Mouse (Mus musculus) lung, postnatal 0 days (tissue): ENCODE results near the gene Trf. TPM values are rescaled to one million over a fixed set of nuclear protein-coding genes. Genes with fewer than 3 reads are reported as not detected.

ENCODE experiments used
- ATAC-seq: fragments of 200-750 bp; cut with Nextera tagmentation; 2 replicates; pipeline ENCODE4 v1.8.0; 2017; ENCODE audit warnings: moderate library complexity
- DNase-seq: peaks from one replicate; pipeline ENCODE4 v3.0.0-alpha.2; 2016; ENCODE audit warnings: low spot score
- H3K27ac ChIP-seq: fragments of 300-500 bp; sonication (generic); 2 replicates; pipeline ENCODE4 v1.5.1; 2014; ENCODE audit warnings: antibody characterized with exemption, mild to moderate bottlenecking, low read length, mixed read lengths
- H3K27me3 ChIP-seq: fragments of 300-500 bp; sonication (generic); replicated peaks from 2 replicates; pipeline ENCODE4 v1.6.1; 2014; ENCODE audit warnings: low read length, mixed read lengths; ENCODE audit not compliant: insufficient read depth
- H3K36me3 ChIP-seq: fragments of 300-500 bp; sonication (generic); 2 replicates; pipeline ENCODE4 v1.6.1; 2014; ENCODE audit warnings: low read length, mixed read lengths; ENCODE audit not compliant: insufficient read depth
- H3K4me1 ChIP-seq: fragments of 300-500 bp; sonication (generic); 2 replicates; pipeline ENCODE4 v1.6.1; 2014; ENCODE audit warnings: antibody characterized with exemption, low read depth, low read length, mixed read lengths; ENCODE audit not compliant: insufficient read depth
- H3K4me2 ChIP-seq: fragments of 300-500 bp; sonication (generic); replicated peaks from 2 replicates; pipeline ENCODE4 v1.6.1; 2014; ENCODE audit warnings: low read depth, mild to moderate bottlenecking, low read length, moderate library complexity, mixed read lengths
- H3K4me3 ChIP-seq: fragments of 300-500 bp; sonication (generic); 2 replicates; pipeline ENCODE4 v1.5.1; 2014; ENCODE audit warnings: low read depth, low read length
- H3K9ac ChIP-seq: fragments of 300-500 bp; sonication (generic); replicated peaks from 2 replicates; pipeline ENCODE4 v1.6.1; 2014; ENCODE audit warnings: low read depth, mild to moderate bottlenecking
- H3K9me3 ChIP-seq: fragments of 300-500 bp; sonication (generic); 2 replicates; pipeline ENCODE4 v1.6.1; 2016; ENCODE audit warnings: low read length, mixed read lengths
- CTCF ChIP-seq: IDR thresholded peaks from 2 replicates; pipeline ENCODE4 v1.5.1; 2016; ENCODE audit warnings: antibody characterized with exemption, mild to moderate bottlenecking
- EP300 ChIP-seq: IDR thresholded peaks from 2 replicates; pipeline ENCODE4 v1.6.1; 2016; ENCODE audit warnings: antibody characterized with exemption, mild to moderate bottlenecking, control low read depth
- WGBS: fragments of 180-500 bp; shearing (Covaris S2); extraction: QIAGEN DNeasy Blood & Tissue Kit; methylation state at CpG from one replicate; pipeline ENCODE4 v1.1.7; 2014; 5-methylcytosine and 5-hydroxymethylcytosine counted together
- polyA plus RNA-seq: library from polyadenylated mRNA; unstranded; fragments of >200 nt; fragmentation: Nextera tagmentation; extraction: Ambion mirVana; gene quantifications from 2 replicates; pipeline ENCODE4 v1.2.1, GENCODE M21; 2015

Gene Trf
- polyA plus RNA-seq, 1 experiment from 2014 or later, result 670 TPM

GRCm38 (mm10) chr9:103234565-103235165 is 4.4 kb upstream of the Trf start:
- Histone ChIP-seq H3K9me3 (no peaks in the 10 kb centered on the region), H3K9ac (no peak overlapping the region), H3K4me1 (peaks cover 17% of the 10 kb centered on the region; the same call in 1 of the 2 replicates), H3K27ac (peak overlapping the region; percentile 70), H3K27me3 (no peaks in the 10 kb centered on the region), H3K36me3 (no peaks in the 10 kb centered on the region), H3K4me3 (no peak overlapping the region), H3K4me2 (no peak overlapping the region)
- 30% methylated on average over 7 of the region's 7 CpGs for WGBS
- ATAC-seq (peak; percentile 46), DNase-seq (peak; percentile 83)
- TF ChIP-seq CTCF (no peak), EP300 (no peak)

GRCm38 (mm10) chr9:103234059-103234458 is 3.8 kb upstream of the Trf start:
- Histone ChIP-seq H3K27me3 (no peaks in the 10 kb centered on the region), H3K4me2 (no peak overlapping the region), H3K9ac (no peak overlapping the region), H3K4me3 (no peak overlapping the region), H3K4me1 (peaks cover 17% of the 10 kb centered on the region; the same call in 1 of the 2 replicates), H3K36me3 (no peaks in the 10 kb centered on the region), H3K9me3 (no peaks in the 10 kb centered on the region), H3K27ac (peak overlapping the region; percentile 70)
- DNase-seq (peak; percentile 70), ATAC-seq (no peak)
- WGBS, result 49% methylated on average over 7 of the region's 7 CpGs
- TF ChIP-seq CTCF, result no peak

GRCm38 (mm10) chr9:103233006-103233395 is 2.8 kb upstream of the Trf start:
- H3K9me3 ChIP-seq, result no peaks in the 10 kb centered on the region
- no peak overlapping the region for H3K4me3 ChIP-seq
- TF ChIP-seq CTCF (no peak), EP300 (no peak)
- peaks cover 17% of the 10 kb centered on the region; the same call in 1 of the 2 replicates for H3K4me1 ChIP-seq
- H3K36me3 ChIP-seq, result no peaks in the 10 kb centered on the region
- 34% methylated on average over 7 of the region's 7 CpGs for WGBS
- DNase-seq (no peak), ATAC-seq (no peak)
- H3K9ac ChIP-seq, result no peak overlapping the region
- no peak overlapping the region; the same call in 1 of the 2 replicates for H3K27ac ChIP-seq
- H3K4me2 ChIP-seq, result no peak overlapping the region
- no peaks in the 10 kb centered on the region for H3K27me3 ChIP-seq

- H3K27ac ChIP-seq, result no peak overlapping the region
- TF ChIP-seq CTCF, result no peak
- no peak for TF ChIP-seq EP300
- no peak overlapping the region for H3K9ac ChIP-seq
- whole genome bisulfite sequencing, result 88% methylated on average over 7 of the region's 7 CpGs
- H3K36me3 ChIP-seq, result no peaks in the 10 kb centered on the region
- no peaks in the 10 kb centered on the region for H3K27me3 ChIP-seq
- no peaks in the 10 kb centered on the region for H3K9me3 ChIP-seq
- peaks cover 17% of the 10 kb centered on the region; the same call in 1 of the 2 replicates for H3K4me1 ChIP-seq
- no peak for ATAC-seq
- H3K4me3 ChIP-seq, result no peak overlapping the region
- DNase-seq, result no peak
- no peak overlapping the region for H3K4me2 ChIP-seq
These were observed 2.2 kb upstream of the Trf start for GRCm38 (mm10) chr9:103232232-103233005.

GRCm38 (mm10) chr9:103229037-103229867 is 992 bp downstream of the Trf start:
- no peaks in the 10 kb centered on the region for H3K27me3 ChIP-seq
- TF ChIP-seq CTCF (no peak), EP300 (no peak)
- H3K4me3 ChIP-seq, result no peak overlapping the region
- peak overlapping the region; percentile 52 for H3K4me2 ChIP-seq
- ATAC-seq, result no peak
- WGBS, result 73% methylated on average over 15 of the region's 15 CpGs
- H3K36me3 ChIP-seq, result no peaks in the 10 kb centered on the region
- H3K9ac ChIP-seq, result no peak overlapping the region
- H3K27ac ChIP-seq, result no peak overlapping the region
- no peaks in the 10 kb centered on the region for H3K9me3 ChIP-seq
- DNase-seq, result no peak
- peaks cover 9% of the 10 kb centered on the region; the same call in 1 of the 2 replicates for H3K4me1 ChIP-seq
